Mouse (Mus musculus) heart, adult 18-20 months (tissue): ENCODE measurements around the gene Tmem210. TPM values are rescaled to one million over a fixed set of nuclear protein-coding genes. Genes with fewer than 3 reads are reported as not detected.
A peak's percentile ranks its signal among the peaks of the same experiment; 100 is the strongest.

Experiments
- DNase-seq, 2 experiments: peaks; one replicate each; pipeline ENCODE4 v3.0.0; 2021 to 2022; ENCODE audit warnings: mixed read lengths in 1 of 2
- total RNA-seq, 2 experiments: library from RNA; stranded (reverse); gene quantifications; 2 replicates each; pipeline ENCODE4 v1.2.3; 2021

Tmem210 gene
- total RNA-seq, 2 experiments from 2014 or later: not detected

- no peak for DNase-seq
Measured at GRCm38 (mm10) chr2:25297093-25297492, 9.1 kb downstream of the Tmem210 start.

DNA sequence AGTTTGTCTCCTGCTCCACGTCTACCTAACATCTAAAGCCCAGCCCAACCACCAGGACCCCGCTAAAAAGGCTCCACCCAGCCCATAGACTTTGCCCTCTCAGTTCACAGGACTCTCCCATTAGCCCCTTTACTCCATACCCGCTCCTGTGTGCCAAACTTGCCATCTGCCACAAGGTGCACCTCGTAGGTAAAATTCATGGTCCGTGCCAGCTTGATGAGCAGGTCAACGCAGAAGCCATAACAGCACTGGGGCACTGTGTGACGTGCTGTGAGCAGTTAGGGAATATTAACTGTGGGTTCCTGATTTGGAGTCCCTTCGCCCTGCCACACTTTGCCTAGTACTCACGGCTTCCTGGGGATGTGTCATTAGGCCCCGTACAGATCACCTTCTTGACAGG is 10.1 kb downstream of the Tmem210 start:
- DNase-seq: no peak

GRCm38 (mm10) chr2:25303452-25303851 is 15.5 kb downstream of the Tmem210 start:
- DNase-seq: no peak

GRCm38 (mm10) chr2:25303931-25304656 is 16.1 kb downstream of the Tmem210 start:
- DNase-seq: no peak

- peak in 1 of 2 experiments; percentile 5 for DNase-seq
Measured at GRCm38 (mm10) chr2:25304657-25305541, 17.0 kb downstream of the Tmem210 start.

DNA sequence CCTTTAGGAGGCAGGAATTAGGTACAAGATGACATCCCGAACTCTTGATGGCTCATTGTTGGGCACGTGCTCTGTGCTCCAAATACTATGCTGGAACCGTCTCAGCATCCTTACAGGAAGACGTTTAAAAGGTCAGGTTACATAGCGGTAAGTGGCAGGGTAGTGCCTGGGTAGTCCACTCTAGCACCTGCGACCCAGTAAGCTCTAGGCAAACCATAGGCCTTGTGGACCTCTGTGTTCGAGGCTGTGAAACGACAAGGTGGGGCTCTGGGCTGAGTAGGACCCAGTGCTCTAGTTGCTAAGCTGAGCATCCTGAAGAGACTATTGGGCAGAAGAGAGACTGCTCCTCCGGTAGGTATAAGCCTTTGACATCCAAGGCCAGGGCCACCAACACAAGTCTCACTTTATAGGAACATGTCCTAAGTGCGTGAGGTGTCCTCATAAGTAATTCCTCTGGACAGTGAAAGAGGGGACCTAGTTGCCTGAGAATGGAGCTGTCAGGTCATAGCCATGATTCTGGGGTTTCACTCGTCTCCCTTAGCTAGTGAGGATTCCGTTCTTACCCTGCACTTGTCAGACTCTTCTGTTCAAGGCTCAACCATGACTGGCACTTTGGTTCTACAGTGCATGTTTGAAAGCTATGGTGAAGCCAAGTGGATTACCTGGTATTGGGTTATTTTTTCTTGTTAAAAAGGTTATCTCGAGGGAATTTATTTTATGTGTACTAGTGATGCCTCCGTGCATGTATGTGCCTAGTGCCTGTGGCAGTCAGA is 17.8 kb downstream of the Tmem210 start:
- no peak for DNase-seq

- no peak for DNase-seq
Measured at GRCm38 (mm10) chr2:25310180-25310579, 22.2 kb downstream of the Tmem210 start.

DNA sequence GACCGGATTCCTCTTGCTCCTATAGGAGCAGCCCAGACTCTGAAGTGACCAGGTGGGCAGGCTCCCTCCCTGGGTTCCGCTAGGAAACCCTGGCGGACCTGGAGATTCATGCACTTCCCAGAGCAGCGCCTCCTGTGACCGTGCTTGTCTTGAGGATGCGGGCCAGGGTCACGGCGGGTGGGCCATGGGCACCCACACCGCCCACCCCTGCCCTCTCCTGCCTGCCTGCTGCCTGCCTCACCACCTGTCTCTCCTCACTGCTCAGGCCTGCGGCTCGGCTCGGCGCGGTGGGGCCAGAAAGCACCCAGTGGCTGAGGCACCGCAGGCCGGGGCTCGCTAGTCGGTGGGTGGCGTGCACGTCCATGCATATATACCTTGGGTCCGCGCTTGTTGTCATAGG is 23.0 kb downstream of the Tmem210 start:
- no peak for DNase-seq

DNA sequence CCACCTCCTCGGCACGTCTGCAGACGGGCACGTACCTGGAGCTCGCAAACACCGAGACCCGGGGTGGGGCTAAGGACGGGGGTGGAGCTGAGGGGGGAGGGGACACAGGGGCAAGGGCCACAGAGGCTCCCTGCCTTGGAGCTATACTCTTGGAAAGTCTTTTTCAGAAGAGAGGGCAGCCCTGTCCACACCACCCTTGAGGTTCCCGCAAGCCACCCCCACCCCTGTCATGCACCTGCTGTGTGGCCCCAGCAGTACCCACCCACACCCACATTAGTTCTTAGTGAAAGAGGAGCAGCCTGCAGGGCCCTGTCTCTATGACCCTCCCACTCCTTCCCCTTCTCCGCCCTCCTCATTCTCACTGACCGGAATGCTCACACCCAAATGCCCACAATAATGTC is 23.5 kb downstream of the Tmem210 start:
- no peak for DNase-seq

- DNase-seq: no peak
Measured at GRCm38 (mm10) chr2:25318119-25318966, 30.4 kb downstream of the Tmem210 start.

DNA sequence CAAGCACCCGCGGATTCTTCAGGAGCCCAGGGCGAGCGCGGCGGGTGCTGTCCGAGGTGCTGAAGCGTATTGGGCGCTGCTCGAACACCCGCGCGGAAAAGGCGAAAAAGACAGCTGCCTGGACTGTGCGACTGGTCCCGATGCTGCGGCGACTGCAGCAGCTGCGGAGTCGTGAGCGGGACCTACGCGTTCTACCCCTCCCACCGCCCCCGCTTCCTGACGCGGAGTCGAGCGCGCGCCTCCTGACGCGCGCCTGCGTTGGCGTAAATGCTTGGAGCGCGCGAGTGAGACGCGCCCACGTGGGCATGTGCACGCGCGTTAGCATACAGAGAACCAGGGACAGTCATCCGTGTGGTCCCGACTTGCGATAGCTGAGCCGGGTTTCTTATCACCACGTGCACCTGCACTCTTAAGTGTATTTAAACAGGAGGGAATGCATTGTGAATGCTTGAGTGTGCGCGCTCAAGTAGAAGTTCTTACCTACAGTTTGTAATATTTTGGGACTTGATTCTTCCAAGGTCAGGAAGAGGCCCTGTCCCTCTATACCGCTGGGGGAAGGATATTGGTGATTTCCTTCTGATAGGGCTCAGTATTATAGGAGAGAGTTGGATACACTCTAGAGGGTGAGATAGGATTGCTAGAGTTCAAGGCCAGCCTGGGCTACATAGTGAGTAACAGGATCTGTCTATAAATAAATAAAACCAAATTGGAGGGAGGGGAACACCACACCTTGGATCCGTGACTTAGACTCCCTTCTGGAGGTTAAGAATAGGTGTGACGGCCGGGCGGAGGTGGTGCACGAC is 31.2 kb downstream of the Tmem210 start, which contains the start of gene Grin1:
Gene Grin1 (minus strand): TSS at position 217 of the 803 bp plus-strand sequence.
- DNase-seq: peak; percentile 33 to 60

GRCm38 (mm10) chr2:25320084-25320483 is 32.1 kb downstream of the Tmem210 start:
- no peak for DNase-seq

- no peak for DNase-seq
Measured at GRCm38 (mm10) chr2:25326036-25326435, 38.1 kb downstream of the Tmem210 start.

DNA sequence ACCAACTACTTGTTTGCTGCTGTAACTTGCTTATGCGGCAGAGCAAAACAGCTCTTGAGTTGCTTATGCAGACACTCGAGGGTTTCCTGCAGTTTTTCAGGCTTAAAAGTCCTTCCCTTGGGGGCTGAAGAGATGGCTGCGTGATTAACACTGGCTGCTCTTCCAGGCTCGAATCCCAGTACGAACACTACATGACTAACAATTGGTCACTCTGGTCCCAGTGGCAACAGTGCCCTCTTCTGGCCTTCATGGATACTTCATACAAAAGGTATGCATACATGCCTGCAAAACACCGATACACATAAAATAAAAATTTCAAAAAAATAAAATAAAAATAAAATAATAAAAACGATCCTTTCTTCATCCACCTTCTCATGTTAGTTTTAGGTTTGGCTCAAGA is 40.5 kb downstream of the Tmem210 start:
- peak in 1 of 2 experiments; percentile 45 for DNase-seq

- no peak for DNase-seq
Measured at GRCm38 (mm10) chr2:25331470-25331869, 43.5 kb downstream of the Tmem210 start.

DNA sequence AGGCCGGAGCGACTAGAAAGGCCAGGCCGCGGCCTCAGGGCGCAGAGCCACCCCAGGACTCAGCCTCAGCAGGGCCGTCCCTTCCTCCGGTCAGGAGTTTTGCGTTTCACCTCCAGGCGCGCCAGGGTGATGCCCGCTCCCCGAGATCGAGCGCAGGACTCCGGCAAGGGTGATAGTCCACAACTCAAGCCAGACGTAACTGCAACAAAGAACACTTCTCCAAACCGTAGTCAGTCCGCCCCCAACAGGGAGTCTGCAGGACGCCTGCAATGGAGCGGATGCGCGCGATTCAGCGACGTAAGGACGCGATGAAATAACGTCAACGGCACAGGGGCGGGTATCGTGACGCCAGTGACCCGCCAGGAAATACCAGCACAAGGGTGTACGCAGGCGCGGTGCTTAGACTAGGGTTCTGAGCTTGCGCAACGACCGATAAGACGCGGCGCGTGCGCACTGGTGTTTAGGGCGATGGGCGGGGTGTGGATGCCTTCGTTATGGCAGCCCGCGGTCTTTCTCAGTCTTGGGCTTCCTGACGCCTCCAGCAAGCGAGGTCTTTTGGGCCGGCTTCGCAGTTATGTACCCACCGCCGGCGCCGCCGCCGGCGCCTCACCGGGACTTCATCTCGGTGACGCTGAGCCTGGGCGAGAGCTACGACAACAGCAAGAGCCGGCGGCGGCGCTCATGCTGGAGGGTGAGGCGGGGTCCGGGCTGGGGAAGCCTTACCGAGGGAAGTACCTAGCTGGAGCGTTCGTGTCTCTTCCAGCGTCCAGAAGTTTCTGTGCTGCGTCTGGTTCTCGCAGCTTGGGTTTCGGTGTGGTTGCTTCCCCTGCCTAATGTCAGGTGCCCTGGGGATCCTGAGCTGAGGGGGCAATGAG is 44.6 kb downstream of the Tmem210 start, which contains the start of gene Man1b1:
Gene Man1b1 (plus strand): TSS at position 53 of the 875 bp plus-strand sequence.
- DNase-seq: peak; percentile 99 to 100

GRCm38 (mm10) chr2:25333569-25333968 is 45.6 kb downstream of the Tmem210 start:
- DNase-seq: no peak

GRCm38 (mm10) chr2:25338303-25338702 is 50.4 kb downstream of the Tmem210 start:
- DNase-seq: no peak
